Mouse (Mus musculus): ENCODE measurements around the gene Ier3. TPM values are rescaled to one million over a fixed set of nuclear protein-coding genes. Genes with fewer than 3 reads are reported as not detected.

Ier3 gene
- total RNA-seq, 2 experiments from 2014 or later: 7.6 to 19.0 TPM

- no peak for DNase-seq
These were observed 10.4 kb upstream of the Ier3 start for GRCm38 (mm10) chr17:35810900-35811648.

GRCm38 (mm10) chr17:35812307-35812706 lies 9.2 kb upstream of the Ier3 start:
- no peak for DNase-seq

GRCm38 (mm10) chr17:35812736-35813135 lies 8.7 kb upstream of the Ier3 start:
- no peak for DNase-seq

GRCm38 (mm10) chr17:35813245-35813647 lies 8.2 kb upstream of the Ier3 start:
- DNase-seq: peak; percentile 93

GRCm38 (mm10) chr17:35813653-35814052 lies 7.8 kb upstream of the Ier3 start:
- DNase-seq: no peak

GRCm38 (mm10) chr17:35814678-35815077 lies 6.8 kb upstream of the Ier3 start:
- no peak for DNase-seq

GRCm38 (mm10) chr17:35815836-35816235 lies 5.6 kb upstream of the Ier3 start:
- no peak for DNase-seq

GRCm38 (mm10) chr17:35816686-35817085 lies 4.8 kb upstream of the Ier3 start:
- no peak for DNase-seq

- DNase-seq: no peak
These were observed 4.3 kb upstream of the Ier3 start for GRCm38 (mm10) chr17:35817226-35817625.

- no peak for DNase-seq
These were observed 1.4 kb upstream of the Ier3 start for GRCm38 (mm10) chr17:35820111-35820510.

GRCm38 (mm10) chr17:35822564-35822963 lies 1.1 kb downstream of the Ier3 start:
- DNase-seq: no peak

GRCm38 (mm10) chr17:35822964-35823937 lies 1.8 kb downstream of the Ier3 start, which contains the start of gene Flot1:
Flot1 (plus strand) TSS chr17:35823230.
- DNase-seq: peak; percentile 90

- DNase-seq: no peak
These were observed 2.9 kb downstream of the Ier3 start for GRCm38 (mm10) chr17:35824402-35824801.

GRCm38 (mm10) chr17:35825109-35825850 lies 3.8 kb downstream of the Ier3 start:
- no peak for DNase-seq

- DNase-seq: peak; percentile 90
These were observed 8.3 kb downstream of the Ier3 start for GRCm38 (mm10) chr17:35829737-35830136.

GRCm38 (mm10) chr17:35832400-35833238 lies 11.1 kb downstream of the Ier3 start:
- DNase-seq: no peak

GRCm38 (mm10) chr17:35833239-35833751 lies 11.8 kb downstream of the Ier3 start:
- DNase-seq: no peak

GRCm38 (mm10) chr17:35833894-35834293 lies 12.4 kb downstream of the Ier3 start:
- DNase-seq: no peak

- no peak for DNase-seq
These were observed 13.4 kb downstream of the Ier3 start for GRCm38 (mm10) chr17:35834696-35835422.

GRCm38 (mm10) chr17:35835424-35836140 lies 14.1 kb downstream of the Ier3 start:
- peak; percentile 33 for DNase-seq

Data from adrenal gland, postnatal 10 days (tissue).